Comparison of ENCODE assay signal across 21 mouse cellular contexts in genomic region chr10:102196850-102197249, GRCm38 (mm10).
A peak's percentile ranks its signal among the peaks of the same experiment; 100 is the strongest.
DNase-seq lines count a peak whose midpoint lies in the region; ATAC-seq and TF ChIP-seq lines count a peak whose summit lies in the region.
"Had no signal": no experiment of that assay in that cellular context is flagged by ENCODE, and none has a peak within 500 bp of the region (broad histone marks: within the 10 kb centered on the region; RNA-seq: fewer than 3 reads in every experiment).

No protein-coding gene starts in this region.

- H3K27ac ChIP-seq in midbrain, embryonic 15.5 days = no peak overlapping the region
- H3K27ac ChIP-seq in midbrain, embryonic 10.5 days (replicated peaks) = no peak overlapping the region
- H3K27ac ChIP-seq: embryonic facial prominence, embryonic 10.5 days; embryonic facial prominence, embryonic 12.5 days; forebrain, embryonic 13.5 days; forebrain, embryonic 15.5 days had no signal

- no peak for TF ChIP-seq CTCF in brain, embryonic 14.5 days (IDR thresholded peaks at IDR 0.05; ENCODE audit: borderline replicate concordance, extremely low read depth, insufficient read depth, insufficient read length)

- no peak overlapping the region for H3K4me2 ChIP-seq in midbrain, embryonic 15.5 days
- H3K4me2 ChIP-seq: embryonic facial prominence, embryonic 12.5 days; forebrain, embryonic 13.5 days; forebrain, embryonic 15.5 days had no signal

- H3K9ac ChIP-seq in midbrain, embryonic 15.5 days = no peak overlapping the region
- H3K9ac ChIP-seq: embryonic facial prominence, embryonic 12.5 days; forebrain, embryonic 13.5 days; forebrain, embryonic 15.5 days; forebrain, postnatal 0 days had no signal

- H3K4me3 ChIP-seq in midbrain, embryonic 15.5 days = no peak overlapping the region
- no peak overlapping the region for H3K4me3 ChIP-seq in midbrain, embryonic 10.5 days
- H3K4me3 ChIP-seq: embryonic facial prominence, embryonic 10.5 days; embryonic facial prominence, embryonic 12.5 days; forebrain, embryonic 13.5 days; forebrain, embryonic 15.5 days had no signal

- no peaks in the 10 kb centered on the region for H3K27me3 ChIP-seq in midbrain, embryonic 15.5 days (replicated peaks)
- H3K27me3 ChIP-seq in midbrain, embryonic 10.5 days (ENCODE audit: low read depth, poor library complexity, severe bottlenecking) = no peaks in the 10 kb centered on the region
- H3K27me3 ChIP-seq: embryonic facial prominence, embryonic 12.5 days; forebrain, embryonic 13.5 days; forebrain, embryonic 15.5 days; Patski had no signal

- no peak for DNase-seq in midbrain, embryonic 10.5 days (ENCODE audit: low spot score)
- peak; percentile 19 for DNase-seq in retina, postnatal 1 day
- no peak for DNase-seq in retina, embryonic 14.5 days (ENCODE audit: low spot score)
- peak; percentile 46 for DNase-seq in brain, embryonic 14.5 days (ENCODE audit: low read depth)
- no peak for DNase-seq in layer of hippocampus, adult 9-11 months
- DNase-seq: adrenal gland, adult 2 months; adrenal gland, postnatal 10 days; adrenal gland, postnatal 25 days; cerebellum, adult 11-12 months; cerebellum, adult 2 months; cerebellum, adult 9-10 months; cerebellum, postnatal 10 days; cerebellum, postnatal 25 days; forebrain, postnatal 0 days had no signal

- H3K9me3 ChIP-seq in midbrain, embryonic 15.5 days = no peaks in the 10 kb centered on the region
- no peaks in the 10 kb centered on the region for H3K9me3 ChIP-seq in midbrain, embryonic 10.5 days (replicated peaks)
- H3K9me3 ChIP-seq: embryonic facial prominence, embryonic 10.5 days; embryonic facial prominence, embryonic 12.5 days; forebrain, embryonic 13.5 days; forebrain, embryonic 15.5 days had no signal

- no peak for TF ChIP-seq POLR2A in brain, embryonic 14.5 days (IDR thresholded peaks at IDR 0.05; ENCODE audit: borderline replicate concordance, extremely low read depth, insufficient read depth, insufficient read length, poor library complexity, severe bottlenecking)

- ATAC-seq in midbrain, embryonic 15.5 days (replicated peaks) = peak; percentile 74; the same call in 1 of the 2 replicates
- ATAC-seq: activated CD4-positive, CD25-positive, alpha-beta regulatory T cell, adult 4 months; forebrain, embryonic 13.5 days; forebrain, embryonic 15.5 days; forebrain, postnatal 0 days; Patski had no signal

- no peaks in the 10 kb centered on the region for H3K36me3 ChIP-seq in midbrain, embryonic 15.5 days (replicated peaks)
- H3K36me3 ChIP-seq in midbrain, embryonic 10.5 days = no peaks in the 10 kb centered on the region
- H3K36me3 ChIP-seq: embryonic facial prominence, embryonic 10.5 days; embryonic facial prominence, embryonic 12.5 days; forebrain, embryonic 15.5 days had no signal

- WGBS in midbrain, embryonic 15.5 days = 56% methylated on average over 4 of the region's 4 CpGs
- 91% methylated on average over 4 of the region's 4 CpGs for WGBS in midbrain, embryonic 10.5 days

- H3K4me1 ChIP-seq in midbrain, embryonic 15.5 days = no peaks in the 10 kb centered on the region
- H3K4me1 ChIP-seq in midbrain, embryonic 10.5 days = no peaks in the 10 kb centered on the region
- H3K4me1 ChIP-seq: embryonic facial prominence, embryonic 10.5 days; embryonic facial prominence, embryonic 12.5 days; forebrain, embryonic 13.5 days; forebrain, embryonic 15.5 days had no signal

Comparison
In these comparisons a context has a peak if more than half of its experiments do, and no peak if none do; other contexts are left out.
1. DNase-seq: peak in retina, postnatal 1 day (single experiment) and brain, embryonic 14.5 days (single experiment); none in midbrain, embryonic 10.5 days (single experiment), retina, embryonic 14.5 days (single experiment) and layer of hippocampus, adult 9-11 months (single experiment).